ENCODE assay signal across 24 mouse cellular contexts in genomic region chr12:110768562-110768961, GRCm38 (mm10). TPM values are rescaled to one million over a fixed set of nuclear protein-coding genes. Genes with fewer than 3 reads are reported as not detected.
DNase-seq lines count a peak whose midpoint lies in the region; ATAC-seq and TF ChIP-seq lines count a peak whose summit lies in the region.
"Had no signal": no experiment of that assay in that cellular context is flagged by ENCODE, and none has a peak within 500 bp of the region (broad histone marks: within the 10 kb centered on the region; RNA-seq: fewer than 3 reads in every experiment).

No protein-coding gene starts in this region.

- no peak overlapping the region for H3K4me3 ChIP-seq in forebrain, embryonic 15.5 days
- H3K4me3 ChIP-seq in forebrain, embryonic 10.5 days, result no peak overlapping the region
- no peak overlapping the region for H3K4me3 ChIP-seq in layer of hippocampus, adult 2 months
- H3K4me3 ChIP-seq in forebrain, embryonic 16.5 days (replicated peaks; ENCODE audit: low read length), result no peak overlapping the region
- H3K4me3 ChIP-seq: embryonic facial prominence, embryonic 10.5 days; embryonic facial prominence, embryonic 13.5 days; erythroblast, embryonic 14.5 days; gastrocnemius, adult 2 months; intestine, embryonic 15.5 days had no signal

- no peak for TF ChIP-seq CTCF in layer of hippocampus, adult 2 months (conservative IDR thresholded peaks at IDR 0.05)

- H3K27ac ChIP-seq in forebrain, embryonic 15.5 days (replicated peaks), result peak overlapping the region; percentile 76
- H3K27ac ChIP-seq in forebrain, embryonic 10.5 days, result no peak overlapping the region
- H3K27ac ChIP-seq in layer of hippocampus, adult 2 months, result peak overlapping the region; percentile 61; the same call in 1 of the 2 replicates
- H3K27ac ChIP-seq in forebrain, embryonic 16.5 days (ENCODE audit: low read length), result peak overlapping the region; percentile 71
- H3K27ac ChIP-seq: embryonic facial prominence, embryonic 10.5 days; embryonic facial prominence, embryonic 13.5 days; gastrocnemius, adult 2 months; intestine, embryonic 15.5 days had no signal

- no peak overlapping the region for H3K9ac ChIP-seq in forebrain, embryonic 15.5 days (replicated peaks)
- H3K9ac ChIP-seq in forebrain, embryonic 16.5 days (replicated peaks; ENCODE audit: low read depth, low read length), result no peak overlapping the region
- H3K9ac ChIP-seq: embryonic facial prominence, embryonic 13.5 days; hindbrain, embryonic 14.5 days; intestine, embryonic 15.5 days had no signal

- ATAC-seq in forebrain, embryonic 15.5 days (replicated peaks), result peak; percentile 60
- ATAC-seq in forebrain, embryonic 16.5 days, result peak; percentile 50; the same call in 1 of the 2 replicates
- ATAC-seq: CD4-positive, CD25-positive, alpha-beta regulatory T cell, adult 4 months; intestine, embryonic 15.5 days had no signal

- H3K4me2 ChIP-seq in forebrain, embryonic 15.5 days (replicated peaks), result no peak overlapping the region
- no peak overlapping the region for H3K4me2 ChIP-seq in forebrain, embryonic 16.5 days (ENCODE audit: low read length)
- H3K4me2 ChIP-seq: embryonic facial prominence, embryonic 13.5 days; heart, embryonic 11.5 days; hindbrain, embryonic 14.5 days; intestine, embryonic 15.5 days had no signal

- H3K36me3 ChIP-seq in forebrain, embryonic 15.5 days, result no peaks in the 10 kb centered on the region
- H3K36me3 ChIP-seq in forebrain, embryonic 10.5 days (replicated peaks), result peaks cover 7% of the 10 kb centered on the region
- no peaks in the 10 kb centered on the region for H3K36me3 ChIP-seq in forebrain, embryonic 16.5 days (ENCODE audit: control insufficient read depth, insufficient read depth)
- H3K36me3 ChIP-seq: embryonic facial prominence, embryonic 10.5 days; intestine, embryonic 15.5 days had no signal

- H3K9me3 ChIP-seq in forebrain, embryonic 15.5 days, result no peaks in the 10 kb centered on the region
- H3K9me3 ChIP-seq in forebrain, embryonic 10.5 days, result no peaks in the 10 kb centered on the region
- H3K9me3 ChIP-seq in forebrain, embryonic 16.5 days (ENCODE audit: control insufficient read depth, low read length), result no peaks in the 10 kb centered on the region
- H3K9me3 ChIP-seq: embryonic facial prominence, embryonic 10.5 days; embryonic facial prominence, embryonic 13.5 days; intestine, embryonic 15.5 days had no signal

- DNase-seq in forebrain, embryonic 10.5 days (ENCODE audit: extremely low spot score, low spot score), result no peak
- no peak for DNase-seq in layer of hippocampus, adult 2 months (ENCODE audit: low spot score in 2 of 2)
- no peak for DNase-seq in layer of hippocampus, adult 8-10 months (ENCODE audit: low spot score in 2 of 2)
- no peak for DNase-seq in neural tube, embryonic 10.5 days (ENCODE audit: extremely low spot score, low spot score)
- DNase-seq: adrenal gland, adult 2 months; adrenal gland, postnatal 14 days; cerebellum, adult 11-12 months; cerebellum, adult 8-10 months; cerebellum, postnatal 10 days; cerebellum, postnatal 36 days; embryo, embryonic 11 days; gastrocnemius, adult 2 months; gastrocnemius, postnatal 14 days; heart, adult 11 months; kidney, adult 11 months had no signal

- no peaks in the 10 kb centered on the region for H3K27me3 ChIP-seq in forebrain, embryonic 15.5 days
- H3K27me3 ChIP-seq in forebrain, embryonic 10.5 days (ENCODE audit: poor library complexity, severe bottlenecking), result no peaks in the 10 kb centered on the region
- no peaks in the 10 kb centered on the region for H3K27me3 ChIP-seq in forebrain, embryonic 16.5 days (replicated peaks; ENCODE audit: control insufficient read depth, insufficient read depth, low read length)
- H3K27me3 ChIP-seq: embryonic facial prominence, embryonic 13.5 days; intestine, embryonic 15.5 days had no signal

- H3K4me1 ChIP-seq in forebrain, embryonic 15.5 days, result peaks cover 32% of the 10 kb centered on the region
- no peaks in the 10 kb centered on the region for H3K4me1 ChIP-seq in forebrain, embryonic 10.5 days
- peaks cover 21% of the 10 kb centered on the region for H3K4me1 ChIP-seq in forebrain, embryonic 16.5 days (replicated peaks; ENCODE audit: control insufficient read depth, insufficient read depth, low read length)
- H3K4me1 ChIP-seq: embryonic facial prominence, embryonic 10.5 days; embryonic facial prominence, embryonic 13.5 days had no signal

RNA-seq across cellular contexts. Expression of gene Wdr20, which starts 30.8 kb away (rescaled TPM):
- polyA plus RNA-seq in forebrain, embryonic 15.5 days (2015; fragmentation: Nextera tagmentation; extraction: Ambion mirVana), result 31.5 and 33.5 TPM in 2 replicates
- 22.5 and 23.5 TPM in 2 replicates for polyA plus RNA-seq in forebrain, embryonic 10.5 days (2016; fragmentation: Nextera tagmentation; extraction: Ambion mirVana)
- total RNA-seq in layer of hippocampus, adult 2 months (2021), result 10 to 100 TPM; 43.5 to 49.9 TPM
- total RNA-seq in layer of hippocampus, adult 8-10 months (2022), result 10 to 100 TPM; 44.8 to 62.6 (median 50.4) TPM
- polyA plus RNA-seq in forebrain, embryonic 16.5 days (2015; fragmentation: Nextera tagmentation; extraction: Ambion mirVana), result 30.1 and 30.9 TPM in 2 replicates
